Mouse (Mus musculus): ENCODE results near the gene Btg2.

Gene Btg2

DNA sequence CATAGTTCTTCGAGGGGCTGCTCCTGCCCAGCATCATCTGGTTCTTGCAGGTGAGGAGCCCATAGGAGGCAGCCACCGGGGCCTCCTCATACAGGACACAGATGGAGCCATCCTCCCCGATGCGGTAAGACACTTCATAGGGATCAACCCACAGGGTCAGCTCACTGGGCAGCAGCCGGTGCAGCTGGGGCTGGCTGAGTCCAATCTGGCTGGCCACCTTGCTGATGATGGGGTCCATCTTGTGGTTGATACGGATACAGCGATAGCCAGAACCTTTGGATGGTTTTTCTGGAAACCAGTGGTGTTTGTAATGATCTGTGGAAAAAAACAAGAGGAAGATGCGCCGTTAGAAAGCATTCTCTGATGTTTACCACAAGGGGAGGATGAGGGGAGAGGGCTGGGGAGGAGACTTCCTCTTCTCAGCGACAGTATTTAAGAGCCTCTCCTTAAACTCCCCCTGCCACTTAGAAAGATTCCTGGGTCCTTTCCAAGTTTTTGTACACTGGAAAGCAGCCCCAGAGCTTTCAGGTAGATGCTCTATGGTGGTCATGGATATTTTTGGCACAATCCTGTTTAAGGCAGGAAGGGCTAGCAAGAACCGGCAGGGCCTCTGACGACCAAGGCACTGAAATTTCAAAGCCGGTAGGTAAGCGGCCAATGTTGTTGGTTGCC, 1.4 kb downstream of the Btg2 start:
- peak; percentile 65 for DNase-seq

DNA sequence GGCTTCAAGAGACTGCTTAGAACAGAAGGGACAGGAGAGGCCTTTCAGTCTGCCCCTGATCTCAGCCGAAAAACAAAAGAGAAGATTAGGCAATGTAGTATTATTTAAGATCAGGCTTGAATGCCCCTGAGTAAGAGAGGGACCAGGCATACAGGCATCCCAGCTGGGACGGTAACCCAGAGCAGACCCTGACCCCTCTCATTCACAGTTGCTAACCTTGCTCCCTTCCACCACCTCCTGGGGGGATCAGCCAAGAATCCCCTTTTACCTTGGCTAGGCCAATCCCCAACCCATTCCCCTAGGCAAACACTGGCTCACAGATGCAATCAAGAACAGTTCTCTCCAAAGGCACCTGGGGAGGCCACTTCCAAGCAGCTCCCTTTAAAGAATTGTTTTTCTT, 2.1 kb downstream of the Btg2 start:
- no peak for DNase-seq

- DNase-seq, result no peak
Observed at GRCm38 (mm10) chr1:134075532-134075931, 3.4 kb downstream of the Btg2 start.

- DNase-seq, result no peak
Observed at GRCm38 (mm10) chr1:134074606-134075005, 4.3 kb downstream of the Btg2 start.

- no peak for DNase-seq
Observed at GRCm38 (mm10) chr1:134074184-134074583, 4.7 kb downstream of the Btg2 start.

DNA sequence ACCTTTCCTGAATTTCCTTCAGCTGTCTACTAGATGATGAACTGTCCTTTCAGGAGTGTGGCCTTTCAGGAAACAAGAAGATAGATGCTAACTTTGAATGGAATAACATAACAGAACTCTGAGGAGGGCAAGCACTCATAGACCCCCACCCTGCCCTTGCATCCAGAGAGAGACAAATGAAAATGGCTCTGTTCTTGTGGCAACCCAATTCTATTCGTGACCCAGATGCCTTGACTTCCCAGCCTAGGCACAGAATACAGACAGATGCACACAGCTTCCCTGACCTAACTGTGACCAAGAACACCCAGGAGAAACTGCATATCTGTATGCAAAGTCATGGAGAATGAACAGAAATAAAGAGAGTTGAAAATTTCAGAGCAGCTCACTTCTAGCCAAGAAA, 5.3 kb downstream of the Btg2 start:
- no peak for DNase-seq

DNA sequence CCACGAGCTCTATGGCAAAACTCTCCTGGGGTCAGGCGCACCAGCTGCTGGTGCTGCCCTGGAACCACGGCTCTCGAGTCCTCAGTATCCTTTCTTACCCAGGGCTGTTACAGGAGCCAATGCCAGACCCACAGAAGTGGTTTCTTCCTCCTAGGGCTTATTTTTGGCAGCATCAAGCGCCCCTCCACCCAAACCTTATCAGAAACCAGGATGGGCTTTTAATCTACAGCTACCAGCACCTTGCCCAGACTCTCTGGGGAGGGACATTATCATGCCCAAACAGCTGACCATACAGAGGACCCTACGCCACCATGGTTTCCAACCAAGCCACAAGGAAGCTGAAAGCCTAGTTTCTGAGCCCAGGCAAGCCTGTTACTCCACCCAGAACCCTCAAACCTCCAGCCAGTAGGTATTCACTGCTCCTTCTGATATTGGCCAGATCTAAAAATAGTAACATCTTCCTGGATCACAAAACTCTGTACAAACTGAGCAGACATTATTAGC, 5.8 kb downstream of the Btg2 start:
- DNase-seq, result no peak

DNA sequence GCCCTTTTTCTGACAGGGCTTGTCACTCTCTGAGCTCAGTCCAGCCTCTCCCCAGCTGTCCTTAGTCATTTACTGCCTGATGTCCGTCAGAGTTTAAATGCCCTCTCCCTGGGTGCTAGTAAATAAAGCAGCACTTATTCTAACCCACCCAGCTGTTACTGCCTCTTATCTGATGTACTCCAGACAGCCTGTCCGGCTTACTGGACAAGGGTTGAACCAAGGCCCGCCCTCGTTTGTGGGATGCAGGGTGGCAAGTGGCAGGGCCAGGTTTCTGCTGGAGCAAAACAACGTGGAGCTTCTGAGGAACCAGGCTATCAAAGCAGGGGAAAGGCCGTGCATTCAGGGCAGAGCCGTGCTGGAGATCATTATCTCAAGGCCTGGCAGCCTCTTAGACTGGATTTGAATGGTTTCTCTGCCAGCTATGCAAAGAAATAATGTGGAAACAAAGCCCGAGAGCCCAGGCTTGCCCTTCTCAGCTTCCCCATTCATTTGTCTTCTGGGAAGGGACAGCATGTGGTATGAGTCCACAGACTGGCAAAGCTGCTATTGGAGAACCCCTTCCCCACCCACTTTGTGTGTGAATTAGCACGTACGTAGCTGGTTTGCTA, 7.4 kb downstream of the Btg2 start:
- DNase-seq, result no peak

- no peak for DNase-seq
Observed at GRCm38 (mm10) chr1:134070099-134070669, 8.7 kb downstream of the Btg2 start.

GRCm38 (mm10) chr1:134067143-134067619, 11.7 kb downstream of the Btg2 start:
- DNase-seq, result no peak

DNA sequence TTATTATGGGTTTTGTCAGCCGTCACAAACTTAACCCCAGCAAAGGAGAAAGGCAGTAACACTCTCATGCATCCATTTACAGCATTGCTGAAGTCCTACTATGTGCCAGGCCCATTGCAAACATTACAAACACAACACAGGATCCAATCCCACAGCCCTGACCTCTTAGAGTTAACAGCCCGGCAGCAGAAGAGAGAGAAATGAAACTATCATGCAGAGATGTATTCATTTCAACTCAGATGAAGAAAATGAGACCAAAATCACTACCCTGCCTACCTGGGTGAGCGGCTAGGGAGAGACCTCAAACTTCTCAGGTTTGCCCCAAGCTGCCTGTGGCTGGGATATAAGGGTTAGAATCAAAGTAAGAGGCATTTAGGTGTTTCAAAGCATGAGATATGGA, 12.4 kb downstream of the Btg2 start:
- no peak for DNase-seq

- DNase-seq, result no peak
Observed at GRCm38 (mm10) chr1:134065241-134065809, 13.6 kb downstream of the Btg2 start.

GRCm38 (mm10) chr1:134064296-134064831, 14.6 kb downstream of the Btg2 start:
- DNase-seq, result no peak

DNA sequence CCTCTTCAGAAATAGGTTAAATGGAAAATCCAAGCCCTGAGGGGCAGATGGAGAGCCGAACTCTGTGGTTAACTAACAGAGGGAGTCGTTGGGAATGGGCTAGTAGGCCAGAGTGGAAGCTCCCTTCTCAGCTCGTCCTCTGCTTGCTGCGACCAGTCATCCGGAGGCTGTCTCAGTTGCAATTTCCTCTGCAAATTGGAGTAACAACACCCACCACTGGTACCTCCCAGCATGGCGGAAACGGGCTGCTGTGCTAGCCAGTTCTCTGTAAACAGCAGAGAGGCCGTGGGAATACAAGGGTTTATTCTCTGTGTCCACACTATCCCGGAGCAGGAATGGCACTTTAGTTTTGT, 15.2 kb downstream of the Btg2 start:
- DNase-seq, result no peak

GRCm38 (mm10) chr1:134063086-134063772, 15.7 kb downstream of the Btg2 start:
- peak; percentile 49 to 61 for DNase-seq

- DNase-seq, result no peak
Observed at GRCm38 (mm10) chr1:134062411-134063085, 16.4 kb downstream of the Btg2 start.

GRCm38 (mm10) chr1:134061915-134062314, 17.0 kb downstream of the Btg2 start:
- DNase-seq, result no peak

- peak; percentile 85 to 95 for DNase-seq
Observed at GRCm38 (mm10) chr1:134060849-134061569, 17.9 kb downstream of the Btg2 start.

GRCm38 (mm10) chr1:134059739-134060695, 18.9 kb downstream of the Btg2 start:
- peak; percentile 45 to 53 for DNase-seq

GRCm38 (mm10) chr1:134058870-134059269, 20.1 kb downstream of the Btg2 start:
- DNase-seq, result no peak

Data from cerebellum, adult 18-20 months (tissue).